Mouse (Mus musculus) G1E (cell line): ENCODE measurements at regions not wholly inside any gene's neighbourhood (a gene's known extent, or its start where the extent isn't known, plus 50 kb on each side); places are given as distances from the start of the nearest gene placed in this dataset.

ENCODE experiments used
- CTCF ChIP-seq: IDR thresholded peaks from 2 replicates; pipeline ENCODE4 v1.5.1; 2012; ENCODE audit warnings: low read depth, low read length, inconsistent platforms, mixed read lengths
- GATA1 ChIP-seq: IDR thresholded peaks from 2 replicates; pipeline ENCODE4 v1.6.1; 2012; ENCODE audit warnings: borderline replicate concordance, low read length, inconsistent platforms, mixed read lengths
- TAL1 ChIP-seq: conservative IDR thresholded peaks from 2 replicates; pipeline ENCODE4 v1.6.1; 2012; ENCODE audit warnings: low read depth, low read length, inconsistent platforms, mixed read lengths

DNA sequence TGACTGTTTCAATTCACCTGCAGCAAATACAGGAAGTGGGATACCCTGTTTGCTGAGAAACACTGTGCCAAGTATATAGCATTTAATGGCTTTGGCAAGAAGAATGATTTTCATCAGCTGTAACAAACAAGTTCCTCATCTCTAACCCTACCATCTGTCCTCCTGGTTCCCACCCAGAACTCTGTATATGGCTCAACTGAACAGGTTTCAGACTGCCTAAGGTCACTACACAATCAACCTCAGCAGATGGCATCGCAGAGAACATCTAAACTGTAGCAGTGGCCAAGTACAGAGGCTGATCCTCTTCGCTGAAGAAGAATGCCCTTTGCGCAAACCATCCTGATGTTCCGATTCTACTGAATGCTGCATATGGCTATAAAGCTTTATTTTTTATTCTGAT lies 668.8 kb upstream of the Foxg1 start:
- TF ChIP-seq CTCF (no peak), GATA1 (no peak), TAL1 (no peak)
